Mouse (Mus musculus) testis, adult 2 months (tissue): ENCODE results near the gene Gm20388.

ENCODE experiments used
- CTCF ChIP-seq: fragments of 200-500 bp; IDR thresholded peaks from 2 replicates; pipeline ENCODE4 v1.5.1; 2012; ENCODE audit warnings: low read depth, mild to moderate bottlenecking, inconsistent platforms, low read length, moderate library complexity; ENCODE audit not compliant: control insufficient read depth, insufficient read depth, insufficient replicate concordance
- POLR2A ChIP-seq: fragments of 200-500 bp; IDR thresholded peaks from 2 replicates; pipeline ENCODE4 v1.6.1; 2012; ENCODE audit warnings: low read depth, mild to moderate bottlenecking, inconsistent platforms, low read length, moderate library complexity; ENCODE audit not compliant: control insufficient read depth

DNA sequence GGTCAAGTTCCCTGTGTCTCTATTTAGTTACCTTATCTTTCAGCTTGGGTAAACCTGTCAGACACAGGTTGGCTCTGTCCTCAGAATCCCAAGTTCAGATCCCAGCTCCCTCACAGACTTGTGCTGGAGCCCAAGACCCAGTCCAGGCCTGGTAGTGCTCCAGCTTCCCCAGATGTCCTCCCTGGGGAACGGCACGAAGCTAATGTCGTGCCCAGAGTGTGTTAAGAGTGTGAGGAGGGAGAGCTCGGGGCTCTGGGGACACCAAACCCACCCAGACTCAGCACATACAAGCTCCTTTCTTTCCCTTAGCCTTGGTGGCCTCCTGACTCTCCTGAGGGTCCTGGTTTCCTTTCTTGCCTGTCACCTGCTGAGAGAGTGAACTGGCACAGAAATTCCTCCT is 1389.4 kb downstream of the Gm20388 start:
- no peak for TF ChIP-seq CTCF
- TF ChIP-seq POLR2A = no peak
